Mouse (Mus musculus): ENCODE measurements around the gene Yrdc. TPM values are rescaled to one million over a fixed set of nuclear protein-coding genes. Genes with fewer than 3 reads are reported as not detected.
A peak's percentile ranks its signal among the peaks of the same experiment; 100 is the strongest.

Yrdc gene
- polyA plus RNA-seq, 1 experiment from 2014 or later, result 49.8 TPM

GRCm38 (mm10) chr4:124843493-124843892, 7.0 kb upstream of the Yrdc start:
- Histone ChIP-seq H3K36me3 (ENCODE audit: control insufficient read depth, insufficient read depth, low read length) (peaks cover 28% of the 10 kb centered on the region), H3K4me3 (ENCODE audit: low read length) (no peak overlapping the region)
- 50% methylated on average over 11 of the region's 11 CpGs for WGBS

GRCm38 (mm10) chr4:124847573-124847972, 2.9 kb upstream of the Yrdc start:
- H3K4me3 ChIP-seq (ENCODE audit: low read length), result no peak overlapping the region

More at GRCm38 (mm10) chr4:124843493-124843892, 7.0 kb upstream of the Yrdc start:
- Histone ChIP-seq H3K9ac (ENCODE audit: low read depth, low read length) (no peak overlapping the region), H3K27me3 (ENCODE audit: control insufficient read depth, insufficient read depth, low read length) (no peaks in the 10 kb centered on the region), H3K4me2 (replicated peaks; ENCODE audit: low read depth, low read length) (no peak overlapping the region), H3K4me1 (ENCODE audit: control insufficient read depth, insufficient read depth, low read length) (peaks cover 4% of the 10 kb centered on the region; the same call in 1 of the 2 replicates), H3K9me3 (ENCODE audit: control insufficient read depth, low read length) (no peaks in the 10 kb centered on the region), H3K27ac (ENCODE audit: low read depth, low read length) (no peak overlapping the region)
- ATAC-seq (ENCODE audit: low FRiP score, low TSS enrichment), result 0 out of 2 replicates have a peak, but pooled peaks have one; percentile 59

GRCm38 (mm10) chr4:124849631-124850260, 733 bp upstream of the Yrdc start:
- Histone ChIP-seq H3K27me3 (ENCODE audit: control insufficient read depth, insufficient read depth, low read length) (no peaks in the 10 kb centered on the region), H3K4me1 (ENCODE audit: control insufficient read depth, insufficient read depth, low read length) (peaks cover 23% of the 10 kb centered on the region), H3K9ac (ENCODE audit: low read depth, low read length) (peak overlapping the region; percentile 97), H3K4me3 (ENCODE audit: low read length) (peak overlapping the region; percentile 97), H3K4me2 (replicated peaks; ENCODE audit: low read depth, low read length) (peak overlapping the region; percentile 92), H3K9me3 (ENCODE audit: control insufficient read depth, low read length) (no peaks in the 10 kb centered on the region), H3K27ac (ENCODE audit: low read depth, low read length) (peak overlapping the region; percentile 88), H3K36me3 (ENCODE audit: control insufficient read depth, insufficient read depth, low read length) (peaks cover 21% of the 10 kb centered on the region; the same call in 1 of the 2 replicates)
- WGBS, result under 1% methylated on average over 24 of the region's 24 CpGs
- peak; percentile 30 for ATAC-seq (ENCODE audit: low FRiP score, low TSS enrichment)

More at GRCm38 (mm10) chr4:124847573-124847972, 2.9 kb upstream of the Yrdc start:
- Histone ChIP-seq H3K4me2 (replicated peaks; ENCODE audit: low read depth, low read length) (no peak overlapping the region), H3K9ac (ENCODE audit: low read depth, low read length) (no peak overlapping the region), H3K36me3 (ENCODE audit: control insufficient read depth, insufficient read depth, low read length) (peaks cover 10% of the 10 kb centered on the region), H3K9me3 (ENCODE audit: control insufficient read depth, low read length) (no peaks in the 10 kb centered on the region), H3K27me3 (ENCODE audit: control insufficient read depth, insufficient read depth, low read length) (no peaks in the 10 kb centered on the region), H3K4me1 (ENCODE audit: control insufficient read depth, insufficient read depth, low read length) (peaks cover 19% of the 10 kb centered on the region), H3K27ac (ENCODE audit: low read depth, low read length) (no peak overlapping the region)
- 12% methylated on average over 8 of the region's 8 CpGs for WGBS
- no peak for ATAC-seq (ENCODE audit: low FRiP score, low TSS enrichment)

- no peaks in the 10 kb centered on the region for H3K27me3 ChIP-seq (ENCODE audit: control insufficient read depth, insufficient read depth, low read length)
- no peaks in the 10 kb centered on the region for H3K9me3 ChIP-seq (ENCODE audit: control insufficient read depth, low read length)
- H3K4me3 ChIP-seq (ENCODE audit: low read length), result peak within 1 kb of the TSS; percentile 97
- H3K4me2 ChIP-seq (replicated peaks; ENCODE audit: low read depth, low read length), result peak within 1 kb of the TSS; percentile 92
- H3K9ac ChIP-seq (ENCODE audit: low read depth, low read length), result peak within 1 kb of the TSS; percentile 97
- peaks cover 27% of the 10 kb centered on the region for H3K36me3 ChIP-seq (ENCODE audit: control insufficient read depth, insufficient read depth, low read length)
- H3K27ac ChIP-seq (ENCODE audit: low read depth, low read length), result peak within 1 kb of the TSS; percentile 88
- H3K4me1 ChIP-seq (ENCODE audit: control insufficient read depth, insufficient read depth, low read length), result peaks cover 23% of the 10 kb centered on the region
- WGBS, result under 1% methylated on average over 75 of the region's 75 CpGs
- ATAC-seq (ENCODE audit: low FRiP score, low TSS enrichment), result peak; percentile 60
Observed at GRCm38 (mm10) chr4:124850933-124851658, 617 bp downstream of the Yrdc start, which contains the start of gene 1110065P20Rik. Gene 1110065P20Rik (minus strand): TSS chr4:124851196.

GRCm38 (mm10) chr4:124856294-124856693, 5.8 kb downstream of the Yrdc start:
- Histone ChIP-seq H3K4me3 (ENCODE audit: low read length) (no peak overlapping the region), H3K4me2 (replicated peaks; ENCODE audit: low read depth, low read length) (no peak overlapping the region), H3K36me3 (ENCODE audit: control insufficient read depth, insufficient read depth, low read length) (peaks cover 38% of the 10 kb centered on the region), H3K9ac (ENCODE audit: low read depth, low read length) (no peak overlapping the region), H3K27me3 (ENCODE audit: control insufficient read depth, insufficient read depth, low read length) (peaks cover 9% of the 10 kb centered on the region), H3K27ac (ENCODE audit: low read depth, low read length) (no peak overlapping the region), H3K4me1 (ENCODE audit: control insufficient read depth, insufficient read depth, low read length) (peaks cover 14% of the 10 kb centered on the region), H3K9me3 (ENCODE audit: control insufficient read depth, low read length) (no peaks in the 10 kb centered on the region)
- ATAC-seq (ENCODE audit: low FRiP score, low TSS enrichment), result no peak
- WGBS, result 96% methylated on average over 8 of the region's 8 CpGs

GRCm38 (mm10) chr4:124858370-124858769, 7.9 kb downstream of the Yrdc start:
- Histone ChIP-seq H3K27ac (ENCODE audit: low read depth, low read length) (no peak overlapping the region), H3K4me3 (ENCODE audit: low read length) (no peak overlapping the region), H3K36me3 (ENCODE audit: control insufficient read depth, insufficient read depth, low read length) (peaks cover 32% of the 10 kb centered on the region), H3K4me2 (replicated peaks; ENCODE audit: low read depth, low read length) (no peak overlapping the region), H3K27me3 (ENCODE audit: control insufficient read depth, insufficient read depth, low read length) (peaks cover 27% of the 10 kb centered on the region), H3K9me3 (ENCODE audit: control insufficient read depth, low read length) (no peaks in the 10 kb centered on the region), H3K4me1 (ENCODE audit: control insufficient read depth, insufficient read depth, low read length) (peaks cover 4% of the 10 kb centered on the region; the same call in 1 of the 2 replicates), H3K9ac (ENCODE audit: low read depth, low read length) (no peak overlapping the region)
- ATAC-seq (ENCODE audit: low FRiP score, low TSS enrichment), result no peak
- WGBS, result 52% methylated on average over 5 of the region's 5 CpGs

- Histone ChIP-seq H3K27ac (ENCODE audit: low read depth, low read length) (no peak overlapping the region), H3K9me3 (ENCODE audit: control insufficient read depth, low read length) (no peaks in the 10 kb centered on the region), H3K4me2 (replicated peaks; ENCODE audit: low read depth, low read length) (no peak overlapping the region), H3K4me3 (ENCODE audit: low read length) (no peak overlapping the region), H3K36me3 (ENCODE audit: control insufficient read depth, insufficient read depth, low read length) (peaks cover 16% of the 10 kb centered on the region), H3K4me1 (ENCODE audit: control insufficient read depth, insufficient read depth, low read length) (peaks cover 4% of the 10 kb centered on the region; the same call in 1 of the 2 replicates), H3K27me3 (ENCODE audit: control insufficient read depth, insufficient read depth, low read length) (peaks cover 31% of the 10 kb centered on the region), H3K9ac (ENCODE audit: low read depth, low read length) (no peak overlapping the region)
- 13% methylated on average over 7 of the region's 7 CpGs for WGBS
- ATAC-seq (ENCODE audit: low FRiP score, low TSS enrichment), result no peak
Observed at GRCm38 (mm10) chr4:124860446-124860845, 10.0 kb downstream of the Yrdc start.

- Histone ChIP-seq H3K4me3 (ENCODE audit: low read length) (peak within 1 kb of the TSS; percentile 48), H3K9me3 (ENCODE audit: control insufficient read depth, low read length) (no peaks in the 10 kb centered on the region), H3K9ac (ENCODE audit: low read depth, low read length) (peak within 1 kb of the TSS; percentile 45; the same call in 1 of the 2 replicates), H3K4me2 (replicated peaks; ENCODE audit: low read depth, low read length) (peak within 1 kb of the TSS; percentile 89), H3K27ac (ENCODE audit: low read depth, low read length) (no peak within 1 kb of the TSS), H3K36me3 (ENCODE audit: control insufficient read depth, insufficient read depth, low read length) (peaks cover 6% of the 10 kb centered on the region; the same call in 1 of the 2 replicates), H3K4me1 (ENCODE audit: control insufficient read depth, insufficient read depth, low read length) (peaks cover 4% of the 10 kb centered on the region; the same call in 1 of the 2 replicates), H3K27me3 (ENCODE audit: control insufficient read depth, insufficient read depth, low read length) (peaks cover 31% of the 10 kb centered on the region)
- WGBS, result 5% methylated on average over 50 of the region's 77 CpGs
- ATAC-seq (ENCODE audit: low FRiP score, low TSS enrichment), result peak; percentile 44; the same call in 1 of the 2 replicates
Observed at GRCm38 (mm10) chr4:124861283-124862188, 11.1 kb downstream of the Yrdc start, which contains the start of gene Maneal. Gene Maneal (minus strand): TSS chr4:124862171.

All from kidney, embryonic 14.5 days (tissue).